Mouse (Mus musculus): ENCODE measurements around the gene Dusp9. TPM values are rescaled to one million over a fixed set of nuclear protein-coding genes. Genes with fewer than 3 reads are reported as not detected.
A peak's percentile ranks its signal among the peaks of the same experiment; 100 is the strongest.

The Dusp9 gene
- polyA plus RNA-seq, 1 experiment: 0.81 TPM

- TF ChIP-seq CTCF (IDR thresholded peaks at IDR 0.05; ENCODE audit: extremely low read depth, insufficient read depth, low read length) (no peak), POLR2A (IDR thresholded peaks at IDR 0.05; ENCODE audit: extremely low read depth, insufficient read depth, low read length) (no peak)
- peak within 1 kb of the TSS; percentile 96 for H3K27ac ChIP-seq (ENCODE audit: insufficient read depth, low read length)
- peak within 1 kb of the TSS; percentile 64 for H3K4me3 ChIP-seq (ENCODE audit: insufficient read depth, low read length)
- H3K4me1 ChIP-seq (ENCODE audit: control insufficient read depth, insufficient read depth, low read length): peaks cover 7% of the 10 kb centered on the region
These were observed 20.5 kb downstream of the Dusp9 start, which contains the start of gene Pnck for GRCm38 (mm10) chrX:73659575-73660283. Gene Pnck, minus strand, starts transcription at chrX:73660117.

- TF ChIP-seq CTCF (IDR thresholded peaks at IDR 0.05; ENCODE audit: extremely low read depth, insufficient read depth, low read length): no peak
- no peak for TF ChIP-seq POLR2A (IDR thresholded peaks at IDR 0.05; ENCODE audit: extremely low read depth, insufficient read depth, low read length)
- peak overlapping the region; percentile 64 for H3K4me3 ChIP-seq (ENCODE audit: insufficient read depth, low read length)
- H3K27ac ChIP-seq (ENCODE audit: insufficient read depth, low read length): peak overlapping the region; percentile 96
- peaks cover 7% of the 10 kb centered on the region for H3K4me1 ChIP-seq (ENCODE audit: control insufficient read depth, insufficient read depth, low read length)
These were observed 21.1 kb downstream of the Dusp9 start for GRCm38 (mm10) chrX:73660284-73660665.

- H3K27ac ChIP-seq (ENCODE audit: insufficient read depth, low read length): no peak overlapping the region
- TF ChIP-seq POLR2A (IDR thresholded peaks at IDR 0.05; ENCODE audit: extremely low read depth, insufficient read depth, low read length): no peak
- H3K4me1 ChIP-seq (ENCODE audit: control insufficient read depth, insufficient read depth, low read length): peaks cover 5% of the 10 kb centered on the region
- no peak overlapping the region for H3K4me3 ChIP-seq (ENCODE audit: insufficient read depth, low read length)
These were observed 23.9 kb downstream of the Dusp9 start for GRCm38 (mm10) chrX:73663143-73663542.

GRCm38 (mm10) chrX:73672031-73672431 is 32.8 kb downstream of the Dusp9 start:
- no peak overlapping the region for H3K27ac ChIP-seq (ENCODE audit: insufficient read depth, low read length)
- TF ChIP-seq CTCF (IDR thresholded peaks at IDR 0.05; ENCODE audit: extremely low read depth, insufficient read depth, low read length): no peak
- no peak for TF ChIP-seq POLR2A (IDR thresholded peaks at IDR 0.05; ENCODE audit: extremely low read depth, insufficient read depth, low read length)
- peak overlapping the region; percentile 87 for H3K4me3 ChIP-seq (ENCODE audit: insufficient read depth, low read length)

GRCm38 (mm10) chrX:73672879-73673618 is 33.8 kb downstream of the Dusp9 start, which contains the start of gene Slc6a8:
Gene Slc6a8, plus strand, starts transcription at chrX:73673150.
- TF ChIP-seq POLR2A (IDR thresholded peaks at IDR 0.05; ENCODE audit: extremely low read depth, insufficient read depth, low read length) (no peak), CTCF (IDR thresholded peaks at IDR 0.05; ENCODE audit: extremely low read depth, insufficient read depth, low read length) (no peak)
- Histone ChIP-seq H3K4me3 (ENCODE audit: insufficient read depth, low read length) (peak within 1 kb of the TSS; percentile 87), H3K27ac (ENCODE audit: insufficient read depth, low read length) (peak within 1 kb of the TSS; percentile 90), H3K4me1 (ENCODE audit: control insufficient read depth, insufficient read depth, low read length) (peaks cover 2% of the 10 kb centered on the region; the same call in 1 of the 2 replicates)

More at GRCm38 (mm10) chrX:73672031-73672431, 32.8 kb downstream of the Dusp9 start:
- H3K4me1 ChIP-seq (ENCODE audit: control insufficient read depth, insufficient read depth, low read length): peaks cover 2% of the 10 kb centered on the region; the same call in 1 of the 2 replicates

- TF ChIP-seq CTCF (IDR thresholded peaks at IDR 0.05; ENCODE audit: extremely low read depth, insufficient read depth, low read length): no peak
- no peak for TF ChIP-seq POLR2A (IDR thresholded peaks at IDR 0.05; ENCODE audit: extremely low read depth, insufficient read depth, low read length)
- Histone ChIP-seq H3K4me3 (ENCODE audit: insufficient read depth, low read length) (peak overlapping the region; percentile 87), H3K27ac (ENCODE audit: insufficient read depth, low read length) (peak overlapping the region; percentile 90; the same call in 1 of the 2 replicates), H3K4me1 (ENCODE audit: control insufficient read depth, insufficient read depth, low read length) (peaks cover 2% of the 10 kb centered on the region; the same call in 1 of the 2 replicates)
These were observed 34.4 kb downstream of the Dusp9 start for GRCm38 (mm10) chrX:73673619-73673967.

- Histone ChIP-seq H3K4me3 (ENCODE audit: insufficient read depth, low read length) (peak overlapping the region; percentile 87), H3K27ac (ENCODE audit: insufficient read depth, low read length) (peak overlapping the region; percentile 90), H3K4me1 (ENCODE audit: control insufficient read depth, insufficient read depth, low read length) (peaks cover 2% of the 10 kb centered on the region; the same call in 1 of the 2 replicates)
- TF ChIP-seq POLR2A (IDR thresholded peaks at IDR 0.05; ENCODE audit: extremely low read depth, insufficient read depth, low read length): no peak
- TF ChIP-seq CTCF (IDR thresholded peaks at IDR 0.05; ENCODE audit: extremely low read depth, insufficient read depth, low read length): no peak
These were observed 34.9 kb downstream of the Dusp9 start for GRCm38 (mm10) chrX:73673968-73674661.

GRCm38 (mm10) chrX:73675231-73675630 is 36.0 kb downstream of the Dusp9 start:
- TF ChIP-seq POLR2A (IDR thresholded peaks at IDR 0.05; ENCODE audit: extremely low read depth, insufficient read depth, low read length): no peak
- peaks cover 2% of the 10 kb centered on the region; the same call in 1 of the 2 replicates for H3K4me1 ChIP-seq (ENCODE audit: control insufficient read depth, insufficient read depth, low read length)
- peak overlapping the region; percentile 87 for H3K4me3 ChIP-seq (ENCODE audit: insufficient read depth, low read length)
- H3K27ac ChIP-seq (ENCODE audit: insufficient read depth, low read length): 0 out of 2 replicates have a peak overlapping the region, but pooled peaks have one; percentile 32

GRCm38 (mm10) chrX:73676668-73677067 is 37.4 kb downstream of the Dusp9 start:
- Histone ChIP-seq H3K4me1 (ENCODE audit: control insufficient read depth, insufficient read depth, low read length) (peaks cover 2% of the 10 kb centered on the region; the same call in 1 of the 2 replicates), H3K4me3 (ENCODE audit: insufficient read depth, low read length) (no peak overlapping the region), H3K27ac (ENCODE audit: insufficient read depth, low read length) (no peak overlapping the region)
- no peak for TF ChIP-seq CTCF (IDR thresholded peaks at IDR 0.05; ENCODE audit: extremely low read depth, insufficient read depth, low read length)
- TF ChIP-seq POLR2A (IDR thresholded peaks at IDR 0.05; ENCODE audit: extremely low read depth, insufficient read depth, low read length): no peak

Data from cortical plate, adult 2 months (tissue).